Mouse (Mus musculus) E14TG2a.4 (cell line): Measurements from ENCODE around the gene Pcf11.

Source experiments
- CTCF ChIP-seq: conservative IDR thresholded peaks from 2 replicates; pipeline ENCODE4 v1.5.1; 2014; ENCODE audit warnings: low read length
- NANOG ChIP-seq: IDR thresholded peaks from 2 replicates; pipeline ENCODE4 v1.6.1; 2014; ENCODE audit warnings: borderline replicate concordance, low read length, mixed read lengths

GRCm38 (mm10) chr7:92636295-92637011 lies 33.3 kb downstream of the Pcf11 start:
- TF ChIP-seq CTCF = no peak
- no peak for TF ChIP-seq NANOG
